Mouse (Mus musculus) cerebellum, postnatal 25 days (tissue): Measurements from ENCODE around the gene Phf1.
"Not testable (repeated sequence)": the region's sequence is repeated elsewhere in the genome, so short reads cannot be mapped to it uniquely, and the experiment has no call there.

ENCODE experiments used
- DNase-seq, 2 experiments: peaks; one replicate each; pipeline ENCODE4 v3.0.0; 2021; ENCODE audit warnings: mixed read lengths in 2 of 2

Gene Phf1

GRCm38 (mm10) chr17:26951406-26951805 lies 18.6 kb downstream of the Phf1 start:
- DNase-seq = peak in 1 of 2 experiments; percentile 73

DNA sequence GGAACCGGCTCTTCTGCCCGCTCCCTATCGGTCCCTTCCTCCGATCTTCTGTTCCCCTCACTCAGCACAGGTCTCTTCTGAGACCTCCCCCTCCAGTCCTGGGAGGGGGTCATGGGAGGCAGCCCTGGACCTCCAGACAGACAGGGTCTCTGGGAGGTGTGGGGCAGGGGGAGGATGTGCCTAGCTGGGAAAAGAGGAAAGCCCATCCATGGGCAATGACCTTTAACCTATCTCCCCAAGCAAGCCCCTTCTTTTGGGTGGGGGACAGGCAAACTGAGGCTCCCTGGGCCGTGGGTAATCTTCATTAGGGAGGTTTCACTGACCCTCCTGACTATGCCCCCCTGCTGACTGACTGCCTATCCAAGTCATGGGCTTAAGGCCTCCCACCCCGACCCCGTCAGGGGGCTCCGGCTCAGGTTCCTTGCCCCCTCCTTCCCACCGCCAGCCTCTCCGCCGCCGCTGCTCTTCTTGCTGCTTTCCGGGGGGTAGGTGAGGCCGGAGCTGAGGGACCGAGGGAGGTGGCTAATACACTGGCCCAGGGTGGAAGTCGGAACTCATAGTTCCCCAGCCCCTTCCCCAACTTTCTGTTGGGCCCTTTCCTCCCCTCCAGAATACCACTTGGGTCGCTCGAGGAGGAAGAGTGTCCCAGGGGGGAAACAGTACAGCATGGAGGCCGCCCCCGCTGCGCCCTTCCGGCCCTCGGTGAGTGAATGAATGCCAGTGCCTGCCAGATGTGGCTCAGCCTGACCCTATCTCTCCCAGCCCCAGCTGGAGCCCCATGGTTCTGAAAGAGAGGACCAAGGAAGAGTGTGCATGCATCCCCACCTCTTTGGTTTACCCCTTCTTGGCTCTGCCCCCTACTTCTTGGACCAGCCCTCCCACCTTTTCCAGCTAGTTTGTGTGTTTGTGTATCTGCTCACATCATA lies 19.4 kb downstream of the Phf1 start:
- DNase-seq = no peak

GRCm38 (mm10) chr17:26953201-26953600 lies 20.3 kb downstream of the Phf1 start:
- DNase-seq = no peak

- DNase-seq = no peak
Measured at GRCm38 (mm10) chr17:26953726-26954125, 20.9 kb downstream of the Phf1 start.

DNA sequence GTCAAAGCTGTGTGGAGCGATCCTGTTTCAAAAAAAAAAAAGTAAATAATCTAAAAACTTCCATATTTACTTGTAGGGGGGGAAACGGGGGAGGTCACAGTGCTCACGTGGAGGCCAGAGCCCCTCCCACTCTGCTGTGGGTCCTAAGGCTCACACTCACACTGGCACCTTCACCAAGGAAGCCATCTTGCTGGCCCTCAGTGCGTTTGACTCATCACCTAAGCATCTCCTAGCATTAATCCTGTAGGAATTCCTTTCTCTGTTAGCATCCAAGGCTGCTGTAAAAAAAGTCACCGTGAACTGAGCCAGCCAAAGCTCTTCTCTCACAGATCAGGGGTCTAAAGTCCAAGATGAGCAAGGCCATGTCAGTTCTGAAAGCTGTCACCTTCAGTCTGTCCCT lies 23.5 kb downstream of the Phf1 start:
- peak in 1 of 2 experiments; percentile 1 for DNase-seq

DNA sequence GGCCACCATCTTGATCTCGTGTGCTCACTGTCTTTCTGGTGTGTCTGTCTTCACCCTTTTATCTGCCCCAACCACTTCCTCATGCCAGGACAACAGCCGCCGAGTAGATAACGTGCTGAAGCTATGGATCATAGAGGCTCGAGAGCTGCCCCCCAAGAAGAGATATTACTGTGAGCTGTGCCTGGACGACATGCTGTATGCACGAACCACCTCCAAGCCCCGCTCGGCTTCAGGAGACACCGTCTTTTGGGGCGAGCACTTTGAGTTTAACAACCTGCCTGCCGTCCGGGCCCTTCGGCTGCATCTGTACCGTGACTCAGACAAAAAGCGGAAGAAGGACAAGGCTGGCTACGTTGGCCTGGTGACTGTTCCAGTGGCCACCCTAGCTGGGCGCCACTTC lies 24.0 kb downstream of the Phf1 start:
- DNase-seq = no peak

- DNase-seq = no peak
Measured at GRCm38 (mm10) chr17:26957872-26958271, 25.0 kb downstream of the Phf1 start.

GRCm38 (mm10) chr17:26958880-26959279 lies 26.0 kb downstream of the Phf1 start:
- no peak for DNase-seq

DNA sequence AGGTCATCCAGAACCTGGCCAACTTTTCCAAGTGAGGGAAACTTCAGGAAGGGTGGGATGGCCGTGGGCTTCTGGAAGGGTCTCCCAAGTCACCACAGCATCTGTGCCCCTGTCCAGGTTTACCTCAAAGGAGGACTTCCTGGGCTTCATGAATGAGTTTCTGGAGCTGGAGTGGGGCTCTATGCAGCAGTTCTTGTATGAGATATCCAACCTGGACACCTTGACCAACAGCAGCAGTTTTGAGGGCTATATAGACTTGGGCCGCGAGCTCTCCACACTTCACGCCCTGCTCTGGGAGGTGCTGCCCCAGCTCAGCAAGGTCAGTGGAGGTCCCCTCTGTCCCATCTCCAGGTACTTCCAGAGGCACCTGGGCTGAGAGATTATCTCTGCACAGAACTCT lies 27.0 kb downstream of the Phf1 start:
- no peak for DNase-seq

GRCm38 (mm10) chr17:26961572-26962240 lies 28.9 kb downstream of the Phf1 start:
- no peak for DNase-seq

DNA sequence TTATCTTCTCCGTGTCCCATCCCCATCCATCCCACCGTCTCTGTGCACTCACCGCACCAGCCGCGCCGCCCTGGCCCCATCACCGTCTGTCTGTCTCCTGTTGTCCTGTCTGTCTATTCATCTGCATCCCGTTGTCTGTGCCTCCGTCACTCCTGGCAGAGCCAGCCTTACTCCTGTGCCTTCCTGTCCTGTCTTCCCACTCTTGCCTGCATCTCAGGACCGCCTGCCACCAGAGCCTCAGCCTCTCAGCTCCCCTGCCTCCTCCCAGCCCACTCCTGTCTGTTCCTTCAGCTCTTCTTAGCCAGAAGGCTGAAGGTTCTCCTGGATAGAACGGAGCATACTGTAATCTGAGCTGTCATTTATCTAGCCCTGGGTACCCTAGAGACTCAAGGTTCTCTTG lies 34.1 kb downstream of the Phf1 start:
- no peak for DNase-seq

DNA sequence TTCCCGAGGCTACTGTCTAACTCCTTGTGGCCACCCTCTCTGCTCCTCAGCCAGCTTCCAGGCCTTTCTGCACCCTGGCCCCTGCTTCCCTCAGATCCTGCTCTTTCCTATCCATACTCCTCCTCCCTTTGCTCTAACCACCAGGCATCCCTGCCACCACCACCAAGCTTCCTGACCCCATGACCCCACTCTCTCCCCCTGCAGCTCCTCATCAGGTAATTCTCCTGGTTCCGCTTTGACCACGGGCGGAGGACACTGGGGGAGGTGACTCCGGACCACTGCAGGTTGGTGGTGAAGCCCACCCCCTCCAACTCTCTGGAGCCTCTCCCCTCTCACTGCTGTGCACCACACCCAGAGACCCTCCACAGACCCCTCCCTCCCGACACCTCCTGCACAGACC lies 34.6 kb downstream of the Phf1 start:
- DNase-seq = no peak

DNA sequence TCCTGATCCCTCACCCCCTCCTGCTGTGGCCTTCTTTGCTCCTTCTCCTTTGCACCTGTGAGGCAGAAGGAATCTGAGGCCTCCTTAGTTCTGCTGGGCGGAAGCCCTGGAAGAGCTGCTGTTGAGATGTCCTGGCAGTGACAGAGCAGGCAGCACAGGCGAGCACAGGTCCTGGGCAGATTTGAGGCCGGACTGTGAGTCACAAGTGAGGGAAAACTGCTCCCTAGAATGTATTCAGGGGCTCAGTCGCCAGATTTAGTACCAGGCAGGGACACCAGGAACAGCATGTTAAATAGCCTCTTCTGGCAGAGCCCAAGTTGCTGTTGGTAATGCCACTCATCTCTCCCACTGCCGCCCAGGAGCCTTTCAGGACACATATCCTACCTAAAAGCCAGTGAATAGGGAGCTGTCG lies 35.4 kb downstream of the Phf1 start:
- no peak for DNase-seq

- DNase-seq = no peak
Measured at GRCm38 (mm10) chr17:26969257-26969656, 36.4 kb downstream of the Phf1 start.

GRCm38 (mm10) chr17:26970221-26970620 lies 37.4 kb downstream of the Phf1 start:
- DNase-seq = no peak

GRCm38 (mm10) chr17:26971247-26971905 lies 38.5 kb downstream of the Phf1 start:
- no peak for DNase-seq

GRCm38 (mm10) chr17:26972107-26972506 lies 39.3 kb downstream of the Phf1 start:
- no peak for DNase-seq

DNA sequence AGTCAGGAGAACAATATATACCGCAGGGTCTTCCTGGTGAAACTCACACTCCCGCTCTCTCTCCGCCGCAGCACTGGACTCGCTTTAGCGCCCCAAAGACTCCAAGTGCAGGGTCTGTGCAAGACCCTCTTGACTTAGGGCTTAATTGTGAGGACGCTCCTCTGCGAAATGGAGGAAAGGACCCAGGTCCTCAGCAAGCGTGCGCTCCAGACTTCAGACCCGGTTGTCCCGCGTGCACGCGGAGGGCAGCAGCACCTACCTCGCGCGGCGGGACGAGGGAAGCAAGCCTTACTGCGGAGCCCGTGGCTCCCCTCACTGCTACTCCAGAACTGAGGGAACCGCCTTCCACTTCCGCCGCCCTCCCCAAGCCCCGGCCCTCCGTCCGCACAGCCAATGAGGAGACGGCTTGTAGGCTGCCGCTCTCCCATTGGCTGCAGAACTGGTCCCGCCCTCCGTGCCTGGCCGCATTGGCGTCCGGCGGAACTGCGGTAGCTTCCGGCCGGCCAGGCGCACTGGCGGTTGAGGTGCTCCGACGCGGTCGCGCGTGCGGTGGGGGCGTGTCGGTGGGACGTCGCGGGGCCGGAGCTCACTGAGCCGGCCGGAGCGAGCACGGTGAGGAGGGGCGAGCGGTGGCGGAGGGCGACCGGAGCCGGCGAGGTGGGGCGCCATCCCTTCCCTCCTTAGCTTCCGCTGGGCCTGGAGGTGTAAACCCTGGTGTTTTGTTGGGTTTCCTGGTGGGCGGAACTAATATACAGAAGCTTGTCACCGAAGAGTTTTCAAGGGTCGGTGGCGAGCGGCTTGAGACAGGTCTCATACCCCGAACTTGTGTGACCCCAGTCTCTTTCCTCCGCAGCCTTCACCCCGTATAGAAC lies 40.1 kb downstream of the Phf1 start, which contains the start of gene Zbtb9:
TSS of gene Zbtb9 (plus strand) at position 465 of the 872 bp plus-strand sequence.
- peak; percentile 97 to 98 for DNase-seq

DNA sequence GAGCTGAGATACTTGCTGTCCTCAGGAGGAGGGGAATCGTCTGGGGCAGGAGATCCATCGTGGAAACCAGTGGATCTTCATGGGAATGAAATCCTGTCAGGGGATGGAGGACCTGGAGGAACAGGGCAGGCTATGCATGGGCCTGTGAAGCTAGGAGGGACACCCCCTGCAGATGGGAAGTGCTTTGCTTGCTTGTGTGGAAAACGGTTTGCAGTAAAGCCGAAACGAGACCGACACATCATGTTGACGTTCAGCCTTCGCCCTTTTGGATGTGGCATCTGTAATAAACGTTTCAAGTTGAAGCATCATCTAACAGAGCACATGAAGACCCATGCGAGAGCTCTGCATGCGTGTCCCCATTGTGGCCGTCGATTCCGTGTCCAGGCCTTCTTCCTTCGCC lies 41.7 kb downstream of the Phf1 start:
- no peak for DNase-seq

GRCm38 (mm10) chr17:26975415-26975814 lies 42.6 kb downstream of the Phf1 start:
- DNase-seq = no peak

DNA sequence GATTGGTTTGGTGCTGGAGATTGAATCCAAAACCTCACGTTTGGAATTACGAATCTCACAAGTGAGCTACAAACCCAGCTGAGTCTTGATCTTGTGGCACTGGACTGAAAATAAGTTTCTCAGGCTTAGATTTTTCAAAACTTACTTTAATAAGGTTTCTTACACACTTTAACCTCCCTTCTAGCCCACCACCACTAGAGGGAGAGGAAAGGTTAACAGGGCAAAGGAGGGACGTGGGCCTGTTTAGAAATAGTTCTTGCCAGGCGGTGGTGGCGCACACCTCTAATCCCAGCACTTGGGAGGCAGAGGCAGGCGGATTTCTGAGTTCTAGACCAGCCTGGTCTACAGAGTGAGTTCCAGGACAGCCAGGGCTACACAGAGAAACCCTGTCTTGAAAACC lies 44.5 kb downstream of the Phf1 start:
- DNase-seq = not testable (repeated sequence)

- DNase-seq = no peak
Measured at GRCm38 (mm10) chr17:26979426-26979825, 46.6 kb downstream of the Phf1 start.
